Mouse (Mus musculus): ENCODE measurements around the gene Ctla4. TPM values are rescaled to one million over a fixed set of nuclear protein-coding genes. Genes with fewer than 3 reads are reported as not detected.

Ctla4 gene
- polyA plus RNA-seq, 1 experiment = not detected

DNA sequence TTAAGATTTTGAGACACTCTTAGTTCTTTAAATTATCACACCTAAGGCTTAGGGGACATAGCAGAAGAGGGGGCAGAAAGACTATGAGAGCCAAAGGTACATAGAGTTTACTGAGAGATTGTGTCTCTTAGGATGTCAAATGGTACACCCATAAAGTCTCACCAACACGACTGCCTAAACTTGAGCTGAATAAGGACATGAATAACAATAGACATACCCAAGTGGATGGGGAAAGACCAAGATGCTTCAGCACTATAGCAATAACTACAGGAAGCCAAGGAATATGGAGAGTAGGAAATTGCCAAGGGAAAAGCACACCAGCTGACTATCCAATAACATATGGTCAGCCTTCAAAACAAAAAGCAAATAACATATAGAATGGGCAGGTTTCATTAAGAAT is 22.9 kb downstream of the Ctla4 start:
- no peaks in the 10 kb centered on the region for H3K4me1 ChIP-seq (ENCODE audit: control insufficient read depth)
- no peak overlapping the region for H3K4me3 ChIP-seq (replicated peaks)
- no peaks in the 10 kb centered on the region for H3K36me3 ChIP-seq (ENCODE audit: control insufficient read depth)
- H3K9me3 ChIP-seq (ENCODE audit: control insufficient read depth, low read length) = no peaks in the 10 kb centered on the region
- no peak for TF ChIP-seq GATA1 (IDR thresholded peaks at IDR 0.05; ENCODE audit: low read length)
- TF ChIP-seq TAL1 (IDR thresholded peaks at IDR 0.05; ENCODE audit: low read length) = no peak
- H3K27me3 ChIP-seq (ENCODE audit: control insufficient read depth) = no peaks in the 10 kb centered on the region

DNA sequence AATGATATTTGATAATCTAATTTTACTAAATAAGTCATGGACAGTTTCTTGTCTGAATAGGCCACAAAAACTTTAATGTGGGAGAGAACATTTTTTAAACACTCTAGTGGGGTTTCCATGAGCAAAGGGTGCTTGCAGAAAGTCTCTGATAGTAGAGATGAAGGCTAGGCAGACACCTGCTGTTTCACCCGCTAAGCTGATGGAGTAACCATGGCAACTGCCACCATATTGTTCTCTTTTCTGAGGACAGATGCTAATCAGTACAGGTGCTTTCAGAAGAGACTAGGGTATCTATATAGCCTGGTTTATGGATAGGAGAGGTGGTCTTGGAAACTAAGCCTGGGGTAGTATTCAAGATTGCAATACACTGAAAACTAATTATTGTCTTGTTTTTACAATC is 24.0 kb downstream of the Ctla4 start:
- no peaks in the 10 kb centered on the region for H3K9me3 ChIP-seq (ENCODE audit: control insufficient read depth, low read length)
- no peaks in the 10 kb centered on the region for H3K4me1 ChIP-seq (ENCODE audit: control insufficient read depth)
- no peaks in the 10 kb centered on the region for H3K36me3 ChIP-seq (ENCODE audit: control insufficient read depth)
- H3K4me3 ChIP-seq (replicated peaks) = no peak overlapping the region
- no peak for TF ChIP-seq TAL1 (IDR thresholded peaks at IDR 0.05; ENCODE audit: low read length)
- H3K27me3 ChIP-seq (ENCODE audit: control insufficient read depth) = no peaks in the 10 kb centered on the region

DNA sequence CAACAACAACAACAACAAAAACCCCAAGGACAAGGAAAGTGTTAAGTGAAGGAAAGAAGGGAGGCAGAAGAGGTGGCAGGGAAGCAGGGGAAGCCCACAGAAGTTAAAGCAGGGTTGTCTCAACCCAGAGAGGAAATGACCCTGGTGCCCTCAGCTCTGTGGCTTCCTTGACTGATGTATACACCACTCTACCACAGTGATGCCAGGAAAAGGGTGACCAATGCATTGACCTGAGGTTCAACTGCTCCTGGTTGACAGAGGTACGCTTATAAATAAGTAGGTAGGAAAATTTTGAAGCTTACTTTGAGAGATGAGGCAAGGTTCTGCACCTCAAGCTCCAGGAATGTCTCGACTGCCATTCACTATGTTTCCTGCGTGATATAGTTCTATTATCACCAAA is 24.8 kb downstream of the Ctla4 start:
- no peaks in the 10 kb centered on the region for H3K4me1 ChIP-seq (ENCODE audit: control insufficient read depth)
- no peaks in the 10 kb centered on the region for H3K27me3 ChIP-seq (ENCODE audit: control insufficient read depth)
- no peaks in the 10 kb centered on the region for H3K9me3 ChIP-seq (ENCODE audit: control insufficient read depth, low read length)
- TF ChIP-seq TAL1 (IDR thresholded peaks at IDR 0.05; ENCODE audit: low read length) = no peak
- H3K4me3 ChIP-seq (replicated peaks) = no peak overlapping the region
- no peaks in the 10 kb centered on the region for H3K36me3 ChIP-seq (ENCODE audit: control insufficient read depth)

DNA sequence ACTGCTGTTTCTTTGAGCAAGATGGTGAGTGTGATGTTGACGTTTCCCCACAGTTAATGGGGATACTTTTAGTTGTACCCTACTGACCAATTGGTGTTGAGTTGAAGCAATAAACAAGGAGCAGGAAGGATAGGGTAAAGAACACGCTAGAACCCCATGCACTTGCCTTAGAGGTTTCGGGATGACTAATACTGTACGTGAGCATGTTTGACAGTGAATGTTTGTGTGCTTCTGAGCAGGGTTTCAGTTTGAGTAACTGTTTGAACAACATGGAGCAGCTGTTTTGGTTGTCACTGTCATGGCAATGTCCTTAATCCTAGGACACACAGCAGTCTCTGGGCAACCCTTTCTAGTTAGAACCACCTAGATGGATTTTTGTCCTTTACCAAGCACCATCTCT is 26.5 kb downstream of the Ctla4 start:
- H3K4me1 ChIP-seq (ENCODE audit: control insufficient read depth) = no peaks in the 10 kb centered on the region
- H3K4me3 ChIP-seq (replicated peaks) = no peak overlapping the region
- H3K9me3 ChIP-seq (ENCODE audit: control insufficient read depth, low read length) = no peaks in the 10 kb centered on the region
- no peaks in the 10 kb centered on the region for H3K27me3 ChIP-seq (ENCODE audit: control insufficient read depth)
- TF ChIP-seq TAL1 (IDR thresholded peaks at IDR 0.05; ENCODE audit: low read length) (no peak), GATA1 (IDR thresholded peaks at IDR 0.05; ENCODE audit: low read length) (no peak)
- H3K36me3 ChIP-seq (ENCODE audit: control insufficient read depth) = no peaks in the 10 kb centered on the region

DNA sequence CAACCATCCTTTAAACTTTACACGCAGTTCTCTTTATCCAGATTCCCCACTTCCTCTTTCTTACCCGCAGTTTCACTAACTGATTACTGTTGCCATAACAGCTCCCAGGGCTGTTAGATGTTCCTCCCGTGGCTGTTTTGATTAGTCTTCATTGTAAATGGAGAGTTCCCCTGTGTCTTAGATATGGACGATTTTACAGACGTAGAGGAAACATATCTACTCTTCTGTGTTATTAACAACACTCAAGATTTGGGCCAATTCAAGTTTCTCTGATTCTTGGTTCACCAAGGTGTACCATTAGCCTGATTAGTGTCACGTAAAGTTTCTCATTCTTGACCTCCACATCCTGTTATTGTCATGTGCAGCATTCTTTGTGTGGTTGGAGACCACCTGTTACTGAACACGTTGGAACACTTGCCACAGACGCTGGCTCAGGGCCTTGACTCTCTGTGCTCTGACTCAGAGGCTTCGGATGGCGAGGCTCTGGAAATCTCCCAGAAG is 29.5 kb downstream of the Ctla4 start:
- no peaks in the 10 kb centered on the region for H3K4me1 ChIP-seq (ENCODE audit: control insufficient read depth)
- no peak for TF ChIP-seq GATA1 (IDR thresholded peaks at IDR 0.05; ENCODE audit: low read length)
- no peak for TF ChIP-seq TAL1 (IDR thresholded peaks at IDR 0.05; ENCODE audit: low read length)
- no peak overlapping the region for H3K4me3 ChIP-seq (replicated peaks)

DNA sequence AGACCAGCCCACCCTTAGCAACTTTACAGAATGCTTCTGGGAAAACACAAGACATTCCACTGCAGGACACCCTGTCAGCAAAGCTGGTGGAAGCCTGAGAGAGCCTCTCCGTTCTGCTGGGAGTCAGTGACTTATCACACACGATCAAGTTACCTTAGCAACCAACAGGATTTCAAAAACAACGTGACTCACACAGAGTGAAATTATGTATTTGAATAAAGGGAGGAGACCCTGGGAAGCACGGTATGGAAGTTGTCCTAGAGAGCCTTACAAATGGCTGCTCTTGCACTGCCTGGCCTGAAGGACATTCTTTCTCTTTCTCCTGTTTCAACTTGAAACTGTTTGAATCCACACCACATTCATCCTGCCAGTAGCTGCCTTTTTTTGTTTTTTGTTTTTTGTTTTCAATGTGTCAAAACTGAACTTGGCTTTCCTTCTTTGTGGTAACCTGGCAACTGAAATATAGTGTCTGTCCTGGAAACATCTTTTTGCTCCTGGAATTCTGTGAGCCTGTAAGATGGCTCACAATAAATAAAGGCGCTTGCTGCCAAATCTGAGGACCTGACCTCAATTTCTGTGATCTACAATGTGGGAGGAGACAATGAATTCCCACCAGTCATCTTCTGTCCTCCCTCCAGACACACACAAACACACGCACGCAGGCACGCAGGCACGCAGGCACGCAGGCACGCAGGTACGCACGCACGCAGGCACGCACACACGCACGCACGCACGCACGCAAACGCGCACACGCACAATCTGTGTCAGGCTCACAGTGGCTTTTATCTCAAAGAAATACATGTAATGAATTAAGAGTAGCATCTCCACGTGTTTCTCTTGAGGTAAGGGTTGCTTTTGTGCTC is 33.9 kb downstream of the Ctla4 start:
- TF ChIP-seq TAL1 (IDR thresholded peaks at IDR 0.05; ENCODE audit: low read length) = no peak
- H3K36me3 ChIP-seq (ENCODE audit: control insufficient read depth) = no peaks in the 10 kb centered on the region
- H3K27me3 ChIP-seq (ENCODE audit: control insufficient read depth) = no peaks in the 10 kb centered on the region
- no peaks in the 10 kb centered on the region for H3K9me3 ChIP-seq (ENCODE audit: control insufficient read depth, low read length)
- H3K4me1 ChIP-seq (ENCODE audit: control insufficient read depth) = no peaks in the 10 kb centered on the region
- no peak overlapping the region for H3K4me3 ChIP-seq (replicated peaks)

More for the DNA sequence above, 29.5 kb downstream of the Ctla4 start:
- no peaks in the 10 kb centered on the region for H3K9me3 ChIP-seq (ENCODE audit: control insufficient read depth, low read length)
- H3K36me3 ChIP-seq (ENCODE audit: control insufficient read depth) = no peaks in the 10 kb centered on the region
- H3K27me3 ChIP-seq (ENCODE audit: control insufficient read depth) = no peaks in the 10 kb centered on the region

DNA sequence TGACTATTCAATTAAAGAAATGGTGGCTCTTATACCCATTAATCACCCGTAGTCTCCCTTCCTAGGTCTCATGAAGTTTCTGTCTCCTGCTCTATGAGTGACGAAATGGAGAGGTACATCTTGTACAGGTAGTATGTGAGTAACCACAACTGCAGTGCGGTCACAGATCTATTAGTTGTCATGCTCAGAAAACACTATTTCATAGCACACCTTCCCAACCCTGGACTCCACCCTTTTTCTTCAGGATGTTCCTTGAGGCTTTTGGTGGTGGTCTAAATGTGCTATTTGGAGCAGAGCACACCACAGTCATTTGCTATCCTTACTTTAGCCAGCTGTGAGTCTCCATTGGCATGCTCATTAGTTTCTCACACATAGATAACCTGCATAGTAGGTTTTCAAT is 42.2 kb downstream of the Ctla4 start:
- H3K27me3 ChIP-seq (ENCODE audit: control insufficient read depth) = no peaks in the 10 kb centered on the region
- H3K4me3 ChIP-seq (replicated peaks) = no peak overlapping the region
- H3K36me3 ChIP-seq (ENCODE audit: control insufficient read depth) = no peaks in the 10 kb centered on the region
- no peak for TF ChIP-seq GATA1 (IDR thresholded peaks at IDR 0.05; ENCODE audit: low read length)
- TF ChIP-seq TAL1 (IDR thresholded peaks at IDR 0.05; ENCODE audit: low read length) = no peak
- H3K9me3 ChIP-seq (ENCODE audit: control insufficient read depth, low read length) = no peaks in the 10 kb centered on the region
- H3K4me1 ChIP-seq (ENCODE audit: control insufficient read depth) = no peaks in the 10 kb centered on the region

DNA sequence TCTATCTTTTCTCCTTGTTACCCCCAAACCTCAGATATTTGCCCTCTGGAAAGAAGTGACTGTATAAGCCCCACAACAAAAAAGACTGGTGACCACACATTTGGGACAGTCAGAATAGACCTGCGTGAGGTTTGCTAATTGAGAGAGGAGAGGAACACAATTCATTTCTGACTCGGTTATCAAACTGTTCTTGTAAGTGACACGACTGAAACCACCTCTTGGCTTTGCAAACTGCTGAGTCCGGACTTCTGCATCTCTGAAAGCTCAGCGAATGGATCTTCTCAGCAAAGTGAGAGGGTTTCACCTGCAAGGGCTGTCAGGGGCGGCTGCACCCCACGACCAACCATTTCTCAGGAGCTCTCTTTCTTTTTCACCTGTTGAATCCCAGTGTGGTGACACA is 43.6 kb downstream of the Ctla4 start:
- H3K4me3 ChIP-seq (replicated peaks) = no peak overlapping the region
- H3K27me3 ChIP-seq (ENCODE audit: control insufficient read depth) = no peaks in the 10 kb centered on the region
- no peaks in the 10 kb centered on the region for H3K4me1 ChIP-seq (ENCODE audit: control insufficient read depth)
- TF ChIP-seq TAL1 (IDR thresholded peaks at IDR 0.05; ENCODE audit: low read length) (no peak), GATA1 (IDR thresholded peaks at IDR 0.05; ENCODE audit: low read length) (no peak)
- H3K9me3 ChIP-seq (ENCODE audit: control insufficient read depth, low read length) = no peaks in the 10 kb centered on the region
- no peaks in the 10 kb centered on the region for H3K36me3 ChIP-seq (ENCODE audit: control insufficient read depth)

DNA sequence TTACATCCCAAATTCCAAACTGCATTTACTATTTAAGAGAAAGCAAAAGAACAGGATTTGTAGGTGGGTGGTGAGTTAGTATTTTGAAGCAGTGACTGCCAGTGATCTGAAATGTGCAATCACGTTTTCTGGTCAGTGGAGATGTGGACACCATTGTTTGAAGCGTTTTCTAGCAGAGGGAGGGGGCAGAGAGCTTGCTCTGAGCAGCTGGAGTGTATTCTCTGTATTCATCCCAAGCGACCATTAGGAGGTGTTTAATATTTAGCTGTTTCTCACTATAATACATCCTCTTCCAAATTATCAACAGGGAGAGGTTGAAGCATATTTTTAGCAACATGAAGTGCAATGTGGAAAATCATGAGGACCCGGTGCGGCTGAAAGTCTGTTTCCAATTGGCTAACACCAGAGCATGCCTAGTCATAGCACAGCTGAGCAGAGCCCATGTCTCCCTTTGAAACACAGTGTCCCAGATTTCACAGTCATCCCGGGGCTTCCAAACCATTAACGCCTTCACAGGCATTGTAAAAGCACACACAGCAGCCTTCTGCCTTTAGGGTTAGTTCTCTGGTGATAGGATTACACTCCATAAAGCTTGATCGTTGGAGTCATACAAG is 49.3 kb downstream of the Ctla4 start:
- Histone ChIP-seq H3K36me3 (ENCODE audit: control insufficient read depth) (no peaks in the 10 kb centered on the region), H3K9me3 (ENCODE audit: control insufficient read depth, low read length) (no peaks in the 10 kb centered on the region), H3K4me1 (ENCODE audit: control insufficient read depth) (no peaks in the 10 kb centered on the region), H3K4me3 (replicated peaks) (no peak overlapping the region), H3K27me3 (ENCODE audit: control insufficient read depth) (no peaks in the 10 kb centered on the region)
- TF ChIP-seq TAL1 (IDR thresholded peaks at IDR 0.05; ENCODE audit: low read length) (no peak), GATA1 (IDR thresholded peaks at IDR 0.05; ENCODE audit: low read length) (no peak)

Measured in erythroblast, embryonic 14.5 days (primary cell).